8 mouse cellular contexts compared by ENCODE assay signal in genomic region chrX:134550903-134551302, GRCm38 (mm10). TPM values are rescaled to one million over a fixed set of nuclear protein-coding genes. Genes with fewer than 3 reads are reported as not detected.
DNase-seq lines count a peak whose midpoint lies in the region; ATAC-seq and TF ChIP-seq lines count a peak whose summit lies in the region.

No protein-coding gene starts in this region.

- H3K27me3 ChIP-seq in intestine, embryonic 14.5 days (replicated peaks; ENCODE audit: control insufficient read depth, insufficient read depth, low read length) = no peaks in the 10 kb centered on the region
- no peaks in the 10 kb centered on the region for H3K27me3 ChIP-seq in intestine, embryonic 16.5 days (replicated peaks; ENCODE audit: control insufficient read depth, insufficient read depth, low read length)
- H3K27me3 ChIP-seq in midbrain, postnatal 0 days (ENCODE audit: insufficient read depth, low read length) = no peaks in the 10 kb centered on the region

- H3K9ac ChIP-seq in intestine, embryonic 14.5 days (ENCODE audit: low read length) = no peak overlapping the region
- H3K9ac ChIP-seq in intestine, embryonic 16.5 days (ENCODE audit: low read depth, low read length) = no peak overlapping the region
- no peak overlapping the region for H3K9ac ChIP-seq in midbrain, postnatal 0 days (replicated peaks; ENCODE audit: low read length, poor library complexity, severe bottlenecking)

- no peak for ATAC-seq in intestine, embryonic 14.5 days (replicated peaks; ENCODE audit: low FRiP score, low TSS enrichment, low read depth)
- ATAC-seq in intestine, embryonic 16.5 days = no peak
- no peak; the same call in 1 of the 2 replicates for ATAC-seq in midbrain, postnatal 0 days (ENCODE audit: low FRiP score)

- WGBS in intestine, embryonic 14.5 days = 16% methylated on average over 5 of the region's 5 CpGs
- 18% methylated on average over 5 of the region's 5 CpGs for WGBS in intestine, embryonic 16.5 days
- WGBS in midbrain, postnatal 0 days = 23% methylated on average over 5 of the region's 5 CpGs

- H3K27ac ChIP-seq in intestine, embryonic 14.5 days (ENCODE audit: low read depth) = no peak overlapping the region
- no peak overlapping the region for H3K27ac ChIP-seq in intestine, embryonic 16.5 days (ENCODE audit: low read length)
- no peak overlapping the region for H3K27ac ChIP-seq in midbrain, postnatal 0 days (ENCODE audit: low read depth, low read length)

- no peaks in the 10 kb centered on the region for H3K36me3 ChIP-seq in intestine, embryonic 14.5 days (ENCODE audit: control insufficient read depth, insufficient read depth, low read length)
- H3K36me3 ChIP-seq in intestine, embryonic 16.5 days (ENCODE audit: control insufficient read depth, insufficient read depth, low read length) = no peaks in the 10 kb centered on the region
- H3K36me3 ChIP-seq in midbrain, postnatal 0 days (ENCODE audit: insufficient read depth, low read length) = no peaks in the 10 kb centered on the region

- peak; percentile 51 for DNase-seq in intestine, embryonic 14.5 days (ENCODE audit: low spot score)
- DNase-seq in urinary bladder, postnatal 14 days (ENCODE audit: low spot score) = peak; percentile 3
- DNase-seq in urinary bladder, postnatal 10 days (ENCODE audit: low spot score) = no peak
- DNase-seq in cerebellum, adult 9-10 months = peak; percentile 66
- DNase-seq in kidney, adult 9 months = peak; percentile 47
- peak; percentile 81 for DNase-seq in midbrain, postnatal 0 days (ENCODE audit: low spot score)
- DNase-seq in gastrocnemius, adult 8-10 months (ENCODE audit: low spot score in 2 of 2) = no peak

- H3K4me3 ChIP-seq in intestine, embryonic 14.5 days (ENCODE audit: low read depth, low read length) = no peak overlapping the region
- H3K4me3 ChIP-seq in intestine, embryonic 16.5 days (ENCODE audit: low read length) = no peak overlapping the region
- H3K4me3 ChIP-seq in midbrain, postnatal 0 days (ENCODE audit: low read depth, low read length) = no peak overlapping the region

- peak; percentile 72 for TF ChIP-seq CTCF in midbrain, postnatal 0 days (IDR thresholded peaks at IDR 0.05)

- no peaks in the 10 kb centered on the region for H3K9me3 ChIP-seq in intestine, embryonic 14.5 days (ENCODE audit: control insufficient read depth, low read length)
- H3K9me3 ChIP-seq in intestine, embryonic 16.5 days (ENCODE audit: control insufficient read depth, low read length) = no peaks in the 10 kb centered on the region
- no peaks in the 10 kb centered on the region for H3K9me3 ChIP-seq in midbrain, postnatal 0 days (ENCODE audit: low read length)

- H3K4me1 ChIP-seq in intestine, embryonic 14.5 days (replicated peaks; ENCODE audit: control insufficient read depth, insufficient read depth, low read length) = no peaks in the 10 kb centered on the region
- H3K4me1 ChIP-seq in intestine, embryonic 16.5 days (ENCODE audit: control insufficient read depth, insufficient read depth, low read length) = no peaks in the 10 kb centered on the region
- H3K4me1 ChIP-seq in midbrain, postnatal 0 days (ENCODE audit: insufficient read depth, low read length) = no peaks in the 10 kb centered on the region

- H3K4me2 ChIP-seq in intestine, embryonic 14.5 days (ENCODE audit: low read length) = no peak overlapping the region
- no peak overlapping the region for H3K4me2 ChIP-seq in intestine, embryonic 16.5 days (ENCODE audit: low read depth, low read length)
- H3K4me2 ChIP-seq in midbrain, postnatal 0 days (ENCODE audit: low read depth, low read length, poor library complexity, severe bottlenecking) = no peak overlapping the region

RNA-seq across cellular contexts. Expression of gene Timm8a1, which starts 9.2 kb away (rescaled TPM):
- 115 and 122 TPM in 2 replicates for polyA plus RNA-seq in intestine, embryonic 14.5 days (2014; fragmentation: Nextera tagmentation; extraction: Ambion mirVana)
- polyA plus RNA-seq in intestine, embryonic 16.5 days (2015; fragmentation: Nextera tagmentation; extraction: Ambion mirVana) = 122 and 141 TPM in 2 replicates
- total RNA-seq in midbrain, postnatal 0 days (2014; rRNA removed) = 5.3 and 11.7 TPM in 2 replicates
- polyA plus RNA-seq in midbrain, postnatal 0 days (2015; fragmentation: Nextera tagmentation; extraction: Ambion mirVana) = 35.2 and 37.4 TPM in 2 replicates
- total RNA-seq in gastrocnemius, adult 8-10 months (2022) = 10 to 100 TPM in 1 of 4 experiments, 1 to 10 TPM in 3; 7.9 to 12.2 (median 9.1) TPM

RNA-seq across cellular contexts. Expression of gene Btk, which starts 32.5 kb away (rescaled TPM):
- polyA plus RNA-seq in intestine, embryonic 14.5 days (2014; fragmentation: Nextera tagmentation; extraction: Ambion mirVana) = 0.76 and 0.77 TPM in 2 replicates
- polyA plus RNA-seq in intestine, embryonic 16.5 days (2015; fragmentation: Nextera tagmentation; extraction: Ambion mirVana) = 1.0 and 1.4 TPM in 2 replicates
- total RNA-seq in midbrain, postnatal 0 days (2014; rRNA removed) = 0.27 and 0.52 TPM in 2 replicates
- polyA plus RNA-seq in midbrain, postnatal 0 days (2015; fragmentation: Nextera tagmentation; extraction: Ambion mirVana) = 0.48 and 0.56 TPM in 2 replicates
- total RNA-seq in gastrocnemius, adult 8-10 months (2022) = under 1 TPM in 2 of 4 experiments, not detected in 2; 0.22 to 0.27 TPM

RNA-seq across cellular contexts. Expression of gene Rpl36a, which starts 34.6 kb away (rescaled TPM):
- 523 and 609 TPM in 2 replicates for polyA plus RNA-seq in intestine, embryonic 14.5 days (2014; fragmentation: Nextera tagmentation; extraction: Ambion mirVana)
- polyA plus RNA-seq in intestine, embryonic 16.5 days (2015; fragmentation: Nextera tagmentation; extraction: Ambion mirVana) = 311 and 329 TPM in 2 replicates
- 299 and 311 TPM in 2 replicates for total RNA-seq in midbrain, postnatal 0 days (2014; rRNA removed)
- 156 and 169 TPM in 2 replicates for polyA plus RNA-seq in midbrain, postnatal 0 days (2015; fragmentation: Nextera tagmentation; extraction: Ambion mirVana)
- 100 to 1,000 TPM in 3 of 4 experiments, 10 to 100 TPM in 1; 80.7 to 125 (median 107) TPM for total RNA-seq in gastrocnemius, adult 8-10 months (2022)

RNA-seq across cellular contexts. Expression of gene Gla, which starts 50.0 kb away (rescaled TPM):
- 7.1 and 7.4 TPM in 2 replicates for polyA plus RNA-seq in intestine, embryonic 14.5 days (2014; fragmentation: Nextera tagmentation; extraction: Ambion mirVana)
- 9.9 and 14.1 TPM in 2 replicates for polyA plus RNA-seq in intestine, embryonic 16.5 days (2015; fragmentation: Nextera tagmentation; extraction: Ambion mirVana)
- 5.0 and 7.6 TPM in 2 replicates for total RNA-seq in midbrain, postnatal 0 days (2014; rRNA removed)
- 4.6 and 5.1 TPM in 2 replicates for polyA plus RNA-seq in midbrain, postnatal 0 days (2015; fragmentation: Nextera tagmentation; extraction: Ambion mirVana)
- total RNA-seq in gastrocnemius, adult 8-10 months (2022) = 1 to 10 TPM; 2.0 to 2.6 (median 2.3) TPM

RNA-seq across cellular contexts. Expression of gene Hnrnph2, which starts 50.1 kb away (rescaled TPM):
- polyA plus RNA-seq in intestine, embryonic 14.5 days (2014; fragmentation: Nextera tagmentation; extraction: Ambion mirVana) = 84.7 and 93.2 TPM in 2 replicates
- 128 and 130 TPM in 2 replicates for polyA plus RNA-seq in intestine, embryonic 16.5 days (2015; fragmentation: Nextera tagmentation; extraction: Ambion mirVana)
- total RNA-seq in midbrain, postnatal 0 days (2014; rRNA removed) = 42.4 and 48.6 TPM in 2 replicates
- 109 and 116 TPM in 2 replicates for polyA plus RNA-seq in midbrain, postnatal 0 days (2015; fragmentation: Nextera tagmentation; extraction: Ambion mirVana)
- total RNA-seq in gastrocnemius, adult 8-10 months (2022) = 10 to 100 TPM; 46.0 to 54.3 (median 50.3) TPM

Comparison
In these comparisons a context has a peak if more than half of its experiments do, and no peak if none do; other contexts are left out.
1. DNase-seq: peak in intestine, embryonic 14.5 days (single experiment), urinary bladder, postnatal 14 days (single experiment), cerebellum, adult 9-10 months (single experiment), kidney, adult 9 months (single experiment) and midbrain, postnatal 0 days (single experiment); none in urinary bladder, postnatal 10 days (single experiment) and gastrocnemius, adult 8-10 months (0 of 2).